Mouse (Mus musculus): Measurements from ENCODE around the gene Olfr517. TPM values are rescaled to one million over a fixed set of nuclear protein-coding genes. Genes with fewer than 3 reads are reported as not detected.

Gene Olfr517
- polyA plus RNA-seq (2021; fragmentation: Nextera tagmentation) = not detected in 2 replicates
- long read RNA-seq, experiment 1 = 0 reads
- long read RNA-seq, experiment 2 = 0 reads

DNA sequence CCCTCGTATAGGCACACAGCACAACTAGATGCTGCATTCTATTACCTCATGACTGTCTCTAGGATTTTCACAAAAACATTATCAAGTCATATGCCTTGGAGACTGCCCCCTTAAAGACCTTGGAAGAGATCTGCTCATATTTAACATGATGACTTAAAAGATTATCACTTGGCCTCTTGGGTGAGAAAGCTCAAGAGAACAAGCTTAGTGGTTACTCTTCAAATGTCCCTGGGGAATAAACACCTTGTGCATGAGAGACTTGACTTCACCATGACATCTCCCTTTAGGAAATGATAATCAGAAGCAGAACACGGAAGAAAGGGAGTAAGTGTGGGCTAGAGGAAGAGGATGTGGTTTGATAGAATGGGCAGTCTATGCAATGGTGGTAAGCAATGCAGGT is at the start of gene Olfr517:
Gene Olfr517 (minus strand): TSS at position 101 of the 400 bp plus-strand sequence.

DNA sequence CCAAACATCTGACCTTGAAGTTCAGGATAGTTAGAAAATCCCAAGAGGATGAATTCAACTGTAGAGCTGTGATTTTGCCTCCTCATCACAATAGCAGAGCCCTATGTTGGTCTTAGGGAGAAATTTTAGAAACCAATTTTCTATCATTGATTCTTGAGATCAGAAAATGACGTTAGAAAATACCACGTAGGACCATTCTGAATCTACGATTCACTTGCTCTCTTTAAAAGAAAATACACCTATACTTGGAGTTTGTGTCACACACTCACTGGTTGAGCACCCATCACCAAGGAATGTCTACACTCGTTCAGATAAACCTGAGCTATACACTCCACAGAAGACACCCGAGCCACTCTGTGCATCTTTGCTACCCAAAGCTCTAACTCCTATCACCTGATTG is 22.1 kb upstream of the Olfr517 start, which contains the start of gene Olfr519:
Gene Olfr519 (minus strand): TSS at position 101 of the 400 bp plus-strand sequence.

DNA sequence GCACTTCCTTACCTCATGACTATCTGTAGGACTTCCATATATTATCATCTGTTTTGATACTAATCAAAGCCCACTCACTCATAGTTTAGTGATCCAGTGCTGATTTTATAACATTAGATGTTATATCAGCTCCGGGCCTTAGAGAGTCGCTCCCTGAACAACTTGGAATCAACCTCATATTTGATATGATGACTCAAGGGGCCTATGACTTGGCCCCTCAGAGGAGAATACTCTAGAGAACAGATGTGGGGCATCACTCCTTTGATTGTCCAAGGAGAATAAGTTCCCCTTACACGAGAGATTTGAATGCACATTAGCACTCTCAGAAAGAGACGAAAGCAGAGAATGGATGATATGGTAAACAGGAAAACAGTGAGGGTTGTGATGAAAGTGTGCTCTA is 12.7 kb upstream of the Olfr517 start, which contains the start of gene Olfr518:
Gene Olfr518 (minus strand): TSS at position 101 of the 400 bp plus-strand sequence.

DNA sequence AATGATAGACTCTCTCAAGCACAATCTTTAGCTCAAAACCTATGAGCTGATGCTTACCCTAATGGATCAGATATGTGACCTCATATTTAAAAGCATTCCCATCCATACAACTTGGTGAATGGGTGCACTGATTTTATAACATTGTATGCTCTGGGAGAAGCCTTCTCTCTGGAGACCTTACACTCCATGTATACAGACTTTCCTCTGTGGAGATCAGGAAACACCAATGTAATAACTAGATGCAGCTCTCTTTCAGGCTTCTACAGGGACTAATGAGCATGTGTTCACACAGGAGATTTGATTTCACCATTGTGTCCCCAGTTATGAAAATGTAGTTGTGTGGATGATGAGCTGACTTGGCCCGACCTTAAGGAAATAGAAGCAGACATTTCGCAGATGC is 21.8 kb downstream of the Olfr517 start, which contains the start of gene Olfr516:
Gene Olfr516 (minus strand): TSS at position 101 of the 400 bp plus-strand sequence.

DNA sequence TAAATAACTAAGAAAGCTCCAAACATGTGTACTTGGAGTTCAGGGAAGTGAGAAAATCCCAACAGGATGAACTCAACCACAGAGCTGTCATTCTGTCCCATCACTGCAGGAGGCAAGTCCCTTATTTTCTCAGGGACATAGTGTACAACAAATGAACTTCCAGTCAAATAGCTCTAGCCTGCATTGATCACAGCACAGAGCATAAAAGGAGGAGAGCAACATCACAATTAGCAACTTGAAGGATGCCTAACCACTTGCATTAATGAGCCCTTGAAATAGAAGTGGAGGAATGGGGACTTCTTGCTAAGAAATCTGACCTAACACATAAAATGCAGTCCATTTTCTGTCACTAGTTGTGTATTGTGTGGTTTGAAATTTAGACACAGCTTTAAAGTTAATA is 46.3 kb downstream of the Olfr517 start, which contains the start of gene Olfr514:
Gene Olfr514 (minus strand): TSS at position 101 of the 400 bp plus-strand sequence.

Other genes starting within 250 kb of the Olfr517 start
- gene Olfr508, start 242.4 kb downstream of the Olfr517 start, polyA plus RNA-seq (2021; fragmentation: Nextera tagmentation) = not detected in 2 replicates
- gene Olfr509, start 220.5 kb downstream of the Olfr517 start, polyA plus RNA-seq (2021; fragmentation: Nextera tagmentation) = not detected in 2 replicates
- not detected in 2 replicates for gene Olfr510, start 206.0 kb downstream of the Olfr517 start, polyA plus RNA-seq (2021; fragmentation: Nextera tagmentation)
- gene Olfr512, start 159.1 kb downstream of the Olfr517 start, polyA plus RNA-seq (2021; fragmentation: Nextera tagmentation) = not detected in 2 replicates
- not detected in 2 replicates for gene Olfr513, start 121.4 kb downstream of the Olfr517 start, polyA plus RNA-seq (2021; fragmentation: Nextera tagmentation)
- not detected in 2 replicates for gene Olfr514, start 46.4 kb downstream of the Olfr517 start, polyA plus RNA-seq (2021; fragmentation: Nextera tagmentation)
- gene Olfr516, start 21.9 kb downstream of the Olfr517 start, polyA plus RNA-seq (2021; fragmentation: Nextera tagmentation) = not detected in 2 replicates
- not detected in 2 replicates for gene Olfr518, start 12.6 kb upstream of the Olfr517 start, polyA plus RNA-seq (2021; fragmentation: Nextera tagmentation)
- gene Olfr519, start 22.0 kb upstream of the Olfr517 start, polyA plus RNA-seq (2021; fragmentation: Nextera tagmentation) = not detected in 2 replicates
- 0.05 TPM in 1 of 2 replicates, not detected in the other for gene Nlrp10, start 57.8 kb upstream of the Olfr517 start, polyA plus RNA-seq (2021; fragmentation: Nextera tagmentation)
- 161 and 196 TPM in 2 replicates for gene Eif3f, start 62.0 kb upstream of the Olfr517 start, polyA plus RNA-seq (2021; fragmentation: Nextera tagmentation)
- 12.9 and 13.1 TPM in 2 replicates for gene Tub, start 78.0 kb upstream of the Olfr517 start, polyA plus RNA-seq (2021; fragmentation: Nextera tagmentation)
- 40.9 and 49.1 TPM in 2 replicates for gene Ric3, start 211.0 kb upstream of the Olfr517 start, polyA plus RNA-seq (2021; fragmentation: Nextera tagmentation)

Data from layer of hippocampus, adult 6 months (tissue).